Mouse (Mus musculus) C2C12 (cell line): ENCODE results near the gene Mgrn1. TPM values are rescaled to one million over a fixed set of nuclear protein-coding genes. Genes with fewer than 3 reads are reported as not detected.
A peak's percentile ranks its signal among the peaks of the same experiment; 100 is the strongest.

Experiments used
- H3K27me3 ChIP-seq: one replicate; pipeline ENCODE4 v1.6.1; 2011; ENCODE audit not compliant: control insufficient read depth, insufficient read depth, insufficient read length
- H3K36me3 ChIP-seq: one replicate; pipeline ENCODE4 v1.6.1; 2011; ENCODE audit not compliant: control insufficient read depth, insufficient read depth
- H3K4me3 ChIP-seq: one replicate; pipeline ENCODE4 v1.5.1; 2011; ENCODE audit warnings: mild to moderate bottlenecking, control low read depth; ENCODE audit not compliant: poor library complexity, insufficient read depth, severe bottlenecking
- H3K79me2 ChIP-seq: one replicate; pipeline ENCODE4 v1.6.1; 2011; ENCODE audit not compliant: control insufficient read depth, insufficient read depth
- H3K79me3 ChIP-seq: one replicate; pipeline ENCODE4 v1.6.1; 2011; ENCODE audit warnings: low read depth, control low read depth
- H3ac ChIP-seq: one replicate; pipeline ENCODE3; 2011; ENCODE audit warnings: low read depth; ENCODE audit not compliant: control insufficient read depth, insufficient read length
- CEBPB ChIP-seq: IDR thresholded peaks from one replicate; pipeline ENCODE4 v1.6.1; 2011; ENCODE audit warnings: low read depth, mild to moderate bottlenecking, control low read depth, moderate library complexity
- CTCF ChIP-seq: IDR thresholded peaks from one replicate; pipeline ENCODE4 v1.5.1; 2011; ENCODE audit not compliant: control insufficient read depth, insufficient read depth, insufficient read length
- FOSL1 ChIP-seq: IDR thresholded peaks from one replicate; pipeline ENCODE4 v1.8.0; 2011; ENCODE audit warnings: mild to moderate bottlenecking, low read length; ENCODE audit not compliant: poor library complexity, insufficient read depth, severe bottlenecking
- MAX ChIP-seq: IDR thresholded peaks from one replicate; pipeline ENCODE4 v1.6.1; 2011; ENCODE audit warnings: mild to moderate bottlenecking, control low read depth
- MYOD1 ChIP-seq: IDR thresholded peaks from one replicate; pipeline ENCODE4 v1.6.1; 2011; ENCODE audit warnings: low read depth; ENCODE audit not compliant: control insufficient read depth, insufficient read length
- MYOG ChIP-seq: IDR thresholded peaks from one replicate; pipeline ENCODE4 v1.6.1; 2011; ENCODE audit not compliant: control insufficient read depth, insufficient read length; ENCODE audit errors: extremely low read depth
- USF1 ChIP-seq: IDR thresholded peaks from one replicate; pipeline ENCODE4 v1.6.1; 2011; ENCODE audit warnings: low read depth, mild to moderate bottlenecking, control low read depth, moderate library complexity
- polyA plus RNA-seq: library from polyadenylated mRNA; unstranded; fragments of >200 nt; fragmentation: generic; extraction: Trizol; gene quantifications from one replicate; pipeline ENCODE4 v1.2.1, GENCODE M21; 2012; ENCODE audit warnings: missing spikeins

Gene Mgrn1
- polyA plus RNA-seq, 1 experiment = 50.3 TPM

- Histone ChIP-seq H3K4me3 (no peak overlapping the region), H3K79me3 (peaks cover 18% of the 10 kb centered on the region), H3K27me3 (no peaks in the 10 kb centered on the region), H3K36me3 (peaks cover 3% of the 10 kb centered on the region), H3ac (no peak overlapping the region), H3K79me2 (peaks cover 35% of the 10 kb centered on the region)
- no peak for TF ChIP-seq MYOD1
- TF ChIP-seq USF1 = no peak
- no peak for TF ChIP-seq FOSL1
- TF ChIP-seq MYOG = no peak
- no peak for TF ChIP-seq MAX
- no peak for TF ChIP-seq CEBPB
- TF ChIP-seq CTCF = no peak
Observed at GRCm38 (mm10) chr16:4881400-4882351, 4.4 kb upstream of the Mgrn1 start.

- Histone ChIP-seq H3ac (no peak overlapping the region), H3K27me3 (no peaks in the 10 kb centered on the region), H3K79me3 (peaks cover 2% of the 10 kb centered on the region), H3K79me2 (peaks cover 37% of the 10 kb centered on the region), H3K4me3 (no peak overlapping the region), H3K36me3 (no peaks in the 10 kb centered on the region)
- TF ChIP-seq MYOG = no peak
- TF ChIP-seq USF1 = no peak
- no peak for TF ChIP-seq MAX
- TF ChIP-seq FOSL1 = no peak
- no peak for TF ChIP-seq CTCF
- TF ChIP-seq CEBPB = no peak
- TF ChIP-seq MYOD1 = no peak
Observed at GRCm38 (mm10) chr16:4884930-4885329, 1.1 kb upstream of the Mgrn1 start.

- H3K4me3 ChIP-seq = peak overlapping the region; percentile 70
- H3K79me2 ChIP-seq = peaks cover 40% of the 10 kb centered on the region
- H3K27me3 ChIP-seq = no peaks in the 10 kb centered on the region
- TF ChIP-seq CTCF (no peak), CEBPB (no peak), FOSL1 (no peak), MYOG (no peak), MAX (no peak), MYOD1 (no peak), USF1 (no peak)
- H3K79me3 ChIP-seq = peaks cover 7% of the 10 kb centered on the region
- no peaks in the 10 kb centered on the region for H3K36me3 ChIP-seq
- peak overlapping the region; percentile 82 for H3ac ChIP-seq
Observed at GRCm38 (mm10) chr16:4886690-4887020, 606 bp downstream of the Mgrn1 start.

- no peak for TF ChIP-seq MYOD1
- TF ChIP-seq MAX = no peak
- TF ChIP-seq FOSL1 = no peak
- no peak for TF ChIP-seq CEBPB
- no peak for TF ChIP-seq USF1
- no peak for TF ChIP-seq CTCF
- TF ChIP-seq MYOG = no peak
- no peak overlapping the region for H3ac ChIP-seq
- no peak overlapping the region for H3K4me3 ChIP-seq
- no peaks in the 10 kb centered on the region for H3K36me3 ChIP-seq
- H3K79me2 ChIP-seq = peaks cover 40% of the 10 kb centered on the region
- peaks cover 9% of the 10 kb centered on the region for H3K79me3 ChIP-seq
- H3K27me3 ChIP-seq = no peaks in the 10 kb centered on the region
Observed at GRCm38 (mm10) chr16:4890201-4890709, 4.2 kb downstream of the Mgrn1 start.

GRCm38 (mm10) chr16:4892171-4892570 lies 6.1 kb downstream of the Mgrn1 start:
- Histone ChIP-seq H3K79me3 (peaks cover 11% of the 10 kb centered on the region), H3K27me3 (no peaks in the 10 kb centered on the region), H3K4me3 (no peak overlapping the region), H3K79me2 (peaks cover 30% of the 10 kb centered on the region), H3ac (no peak overlapping the region), H3K36me3 (no peaks in the 10 kb centered on the region)
- TF ChIP-seq CTCF = no peak
- no peak for TF ChIP-seq USF1
- TF ChIP-seq CEBPB = no peak
- no peak for TF ChIP-seq MAX
- no peak for TF ChIP-seq FOSL1
- TF ChIP-seq MYOG = no peak
- no peak for TF ChIP-seq MYOD1
